ENCODE assay signal across 8 mouse cellular contexts in the genomic region with DNA sequence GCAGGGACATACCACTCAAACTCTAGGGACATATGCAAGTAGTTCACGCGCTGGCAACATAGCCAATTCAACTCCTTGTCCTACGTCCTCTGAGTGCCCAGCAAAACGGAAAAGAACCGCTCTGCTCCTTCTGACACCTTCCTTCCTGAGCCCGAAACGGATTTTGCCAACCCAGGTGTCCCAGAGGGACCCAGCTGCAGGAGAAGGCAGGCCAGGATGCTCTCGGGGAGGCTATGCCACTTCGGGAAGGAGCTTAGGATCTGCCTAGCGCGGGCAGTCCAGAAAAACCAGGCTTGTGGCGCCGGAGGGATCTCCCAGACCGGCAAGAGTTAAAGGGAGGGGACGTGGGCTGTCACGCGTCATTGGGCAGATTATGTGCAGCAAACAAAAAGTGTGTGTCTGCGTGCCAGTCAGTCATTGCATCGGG. TPM values are rescaled to one million over a fixed set of nuclear protein-coding genes. Genes with fewer than 3 reads are reported as not detected.
DNase-seq lines count a peak whose midpoint lies in the region; ATAC-seq and TF ChIP-seq lines count a peak whose summit lies in the region.

No protein-coding gene starts in this region.

- peak overlapping the region; percentile 68 for H3K4me2 ChIP-seq in hindbrain, postnatal 0 days (ENCODE audit: low read depth, low read length)
- peak overlapping the region; percentile 91 for H3K4me2 ChIP-seq in midbrain, embryonic 15.5 days

- ATAC-seq in hindbrain, postnatal 0 days = peak; percentile 65
- peak; percentile 64 for ATAC-seq in midbrain, embryonic 15.5 days (replicated peaks)

- peak overlapping the region; percentile 69 for H3K4me3 ChIP-seq in cortical plate, adult 2 months (ENCODE audit: insufficient read depth, low read length)
- peak overlapping the region; percentile 52 for H3K4me3 ChIP-seq in hindbrain, postnatal 0 days (ENCODE audit: low read length)
- H3K4me3 ChIP-seq in midbrain, embryonic 15.5 days = peak overlapping the region; percentile 41

- TF ChIP-seq POLR2A in cortical plate, adult 2 months (IDR thresholded peaks at IDR 0.05; ENCODE audit: extremely low read depth, insufficient read depth, low read length) = peak; percentile 92

- H3K4me1 ChIP-seq in cortical plate, adult 2 months (ENCODE audit: control insufficient read depth, insufficient read depth, low read length) = no peaks in the 10 kb centered on the region
- no peaks in the 10 kb centered on the region for H3K4me1 ChIP-seq in hindbrain, postnatal 0 days (ENCODE audit: insufficient read depth, low read length)
- H3K4me1 ChIP-seq in midbrain, embryonic 15.5 days = peaks cover 40% of the 10 kb centered on the region

- no peaks in the 10 kb centered on the region for H3K36me3 ChIP-seq in hindbrain, postnatal 0 days (ENCODE audit: insufficient read depth, low read length)
- no peaks in the 10 kb centered on the region for H3K36me3 ChIP-seq in midbrain, embryonic 15.5 days (replicated peaks)

- under 1% methylated on average over 19 of the region's 19 CpGs for WGBS in hindbrain, postnatal 0 days
- WGBS in midbrain, embryonic 15.5 days = under 1% methylated on average over 19 of the region's 19 CpGs

- H3K9ac ChIP-seq in hindbrain, postnatal 0 days (replicated peaks; ENCODE audit: low read length) = peak overlapping the region; percentile 46
- H3K9ac ChIP-seq in midbrain, embryonic 15.5 days = peak overlapping the region; percentile 47; the same call in 1 of the 2 replicates

- no peaks in the 10 kb centered on the region for H3K9me3 ChIP-seq in hindbrain, postnatal 0 days (ENCODE audit: low read length)
- no peaks in the 10 kb centered on the region for H3K9me3 ChIP-seq in midbrain, embryonic 15.5 days

- DNase-seq in left cerebral cortex, adult 18-20 months (ENCODE audit: low spot score in 2 of 2) = peak; percentile 58 to 71
- no peak for DNase-seq in left cerebral cortex, adult 11 months (ENCODE audit: low spot score)
- peak; percentile 84 for DNase-seq in hindbrain, postnatal 0 days (ENCODE audit: low spot score)
- DNase-seq in adrenal gland, adult 8-10 months = no peak
- no peak for DNase-seq in adrenal gland, postnatal 4 days (ENCODE audit: low spot score in 2 of 2)
- no peak for DNase-seq in thymus, postnatal 10 days (ENCODE audit: low spot score in 2 of 2)

- peaks cover 9% of the 10 kb centered on the region; the same call in 1 of the 2 replicates for H3K27me3 ChIP-seq in hindbrain, postnatal 0 days (ENCODE audit: insufficient read depth, low read length)
- peaks cover 52% of the 10 kb centered on the region for H3K27me3 ChIP-seq in midbrain, embryonic 15.5 days (replicated peaks)

- peak overlapping the region; percentile 69 for H3K27ac ChIP-seq in cortical plate, adult 2 months (ENCODE audit: insufficient read depth, low read length)
- peak overlapping the region; percentile 80 for H3K27ac ChIP-seq in hindbrain, postnatal 0 days
- H3K27ac ChIP-seq in midbrain, embryonic 15.5 days = peak overlapping the region; percentile 60

- no peak for TF ChIP-seq CTCF in cortical plate, adult 2 months (IDR thresholded peaks at IDR 0.05; ENCODE audit: extremely low read depth, insufficient read depth, low read length)
- TF ChIP-seq CTCF in hindbrain, postnatal 0 days (IDR thresholded peaks at IDR 0.05; ENCODE audit: low read depth) = no peak

RNA-seq across cellular contexts. Expression of a gene that starts 13.5 kb away (rescaled TPM):
- 10 to 100 TPM; 33.4 to 34.4 TPM for total RNA-seq in left cerebral cortex, adult 18-20 months (2021)
- polyA plus RNA-seq in cortical plate, adult 2 months (2012; rRNA removed) = 19.9 and 23.2 TPM in 2 replicates
- 38.0 and 38.6 TPM in 2 replicates for total RNA-seq in hindbrain, postnatal 0 days (2014; rRNA removed)
- polyA plus RNA-seq in hindbrain, postnatal 0 days (2015; fragmentation: Nextera tagmentation; extraction: Ambion mirVana) = 2.7 and 3.1 TPM in 2 replicates
- 2.1 and 2.6 TPM in 2 replicates for polyA plus RNA-seq in midbrain, embryonic 15.5 days (2015; fragmentation: Nextera tagmentation; extraction: Ambion mirVana)
- total RNA-seq in adrenal gland, adult 8-10 months (2022) = under 1 TPM in 3 of 4 experiments, not detected in 1; 0.11 to 0.15 (median 0.12) TPM
- under 1 TPM; 0.14 to 0.34 TPM for total RNA-seq in adrenal gland, postnatal 4 days (2021)

Comparison
In these comparisons a context has a peak if more than half of its experiments do, and no peak if none do; other contexts are left out.
1. DNase-seq: peak in left cerebral cortex, adult 18-20 months (2 of 2) and hindbrain, postnatal 0 days (single experiment); none in left cerebral cortex, adult 11 months (single experiment), adrenal gland, adult 8-10 months (single experiment), adrenal gland, postnatal 4 days (0 of 2) and thymus, postnatal 10 days (0 of 2).
2. RNA of a gene that starts 13.5 kb away (total RNA-seq): 38.0 to 38.6 TPM in hindbrain, postnatal 0 days and 33.4 to 34.4 TPM in left cerebral cortex, adult 18-20 months; 0.14 to 0.34 TPM in adrenal gland, postnatal 4 days and 0.11 to 0.15 TPM in adrenal gland, adult 8-10 months; every median in the first group is over 10 times any median in the second.
3. Peak in every context shown above with its lines, with median percentiles within 50 percentile points of each other: H3K27ac ChIP-seq and H3K4me3 ChIP-seq.